Mouse (Mus musculus): ENCODE results near the gene Piwil1. TPM values are rescaled to one million over a fixed set of nuclear protein-coding genes. Genes with fewer than 3 reads are reported as not detected.

Gene Piwil1
- not detected for total RNA-seq (2021)
- polyA plus RNA-seq (2012; rRNA removed) = 0.08 and 0.09 TPM in 2 replicates
- long read RNA-seq = 0 reads

DNA sequence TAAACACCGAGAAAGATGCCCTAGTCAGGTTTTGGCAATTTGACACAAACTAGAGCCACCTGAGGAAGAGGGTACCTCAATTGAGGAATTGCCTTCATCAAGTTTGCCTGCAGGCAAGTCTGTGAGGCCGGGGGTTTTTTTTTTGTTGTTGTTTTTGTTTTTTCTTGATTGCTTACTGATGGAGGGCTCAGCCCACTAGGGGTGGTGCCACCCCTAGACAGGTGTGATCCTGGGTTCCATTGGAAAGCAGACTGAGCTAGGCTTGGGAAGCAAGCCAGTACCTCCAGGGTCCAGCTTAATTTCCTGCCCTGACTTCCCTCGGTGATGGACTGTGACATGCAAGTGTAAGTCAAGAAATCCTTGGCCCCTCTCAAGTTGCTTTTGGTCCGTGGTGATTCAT, at the start of gene Piwil1:
Piwil1 (plus strand) TSS at position 301 of the 400 bp plus-strand sequence.
- TF ChIP-seq POLR2A (IDR thresholded peaks at IDR 0.05; ENCODE audit: insufficient read depth, low read depth, low read length) (no peak), EP300 (IDR thresholded peaks at IDR 0.05; ENCODE audit: insufficient read depth, low read depth, low read length) (no peak), CTCF (IDR thresholded peaks at IDR 0.05) (no peak)
- H3K4me1 ChIP-seq (ENCODE audit: control insufficient read depth, insufficient read depth, low read length) = no peaks in the 10 kb centered on the region
- H3K4me3 ChIP-seq = no peak within 1 kb of the TSS
- DNase-seq = no peak
- H3K79me2 ChIP-seq (replicated peaks; ENCODE audit: control insufficient read depth, insufficient read depth, low read length) = no peaks in the 10 kb centered on the region
- intact Hi-C loops (cut with DNase I) = no loop called here
- no peak within 1 kb of the TSS for H3K27ac ChIP-seq
- no peaks in the 10 kb centered on the region for H3K36me3 ChIP-seq (ENCODE audit: control insufficient read depth, insufficient read depth, low read length)
- no peaks in the 10 kb centered on the region for H3K27me3 ChIP-seq (ENCODE audit: control insufficient read depth, insufficient read depth, low read length)
- H3K9ac ChIP-seq (ENCODE audit: low read depth, low read length) = no peak within 1 kb of the TSS
- 74% methylated on average over 4 of the region's 4 CpGs for WGBS

DNA sequence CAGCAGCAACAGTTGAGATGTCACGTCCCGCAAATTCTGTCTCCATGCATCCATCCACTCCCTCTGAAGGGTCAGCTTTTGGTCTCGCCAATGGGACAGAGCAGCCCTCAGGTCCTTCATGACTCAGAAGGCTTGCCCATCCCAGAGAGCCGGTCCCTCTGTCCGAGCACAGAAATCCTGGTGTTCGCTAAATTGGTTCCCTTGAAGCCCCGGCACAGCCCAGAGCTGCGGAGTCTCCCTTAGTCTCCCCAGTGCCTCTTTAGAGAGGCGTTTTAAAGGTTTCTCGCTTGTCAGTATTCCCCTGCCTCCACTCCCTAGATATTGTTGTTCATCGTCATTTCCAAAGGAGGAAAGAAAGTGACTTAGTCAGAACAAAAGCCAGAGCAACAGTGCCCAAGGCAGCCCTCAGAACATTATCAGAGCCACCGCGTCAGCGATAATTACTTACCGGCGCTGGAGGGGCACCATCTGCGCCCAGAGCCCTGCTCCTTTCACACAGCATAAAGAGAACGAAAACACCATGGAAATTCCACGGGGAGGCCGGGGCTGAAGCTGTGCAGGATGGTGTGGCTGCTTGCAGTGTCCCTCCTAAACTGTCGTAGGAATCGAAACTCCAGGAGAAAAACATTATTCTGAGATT, 45.7 kb upstream of the Piwil1 start:
- Histone ChIP-seq H3K79me2 (replicated peaks; ENCODE audit: control insufficient read depth, insufficient read depth, low read length) (no peaks in the 10 kb centered on the region), H3K9ac (ENCODE audit: low read depth, low read length) (no peak overlapping the region), H3K27ac (no peak overlapping the region), H3K4me1 (ENCODE audit: control insufficient read depth, insufficient read depth, low read length) (no peaks in the 10 kb centered on the region), H3K4me3 (no peak overlapping the region), H3K36me3 (ENCODE audit: control insufficient read depth, insufficient read depth, low read length) (no peaks in the 10 kb centered on the region), H3K27me3 (ENCODE audit: control insufficient read depth, insufficient read depth, low read length) (no peaks in the 10 kb centered on the region; the same call in 1 of the 2 replicates)
- intact Hi-C loops (cut with DNase I) = no loop called here
- no peak for DNase-seq
- 39% methylated on average over 22 of the region's 22 CpGs for WGBS
- no peak for TF ChIP-seq POLR2A (IDR thresholded peaks at IDR 0.05; ENCODE audit: insufficient read depth, low read depth, low read length)
- TF ChIP-seq CTCF (IDR thresholded peaks at IDR 0.05) = no peak
- no peak for TF ChIP-seq EP300 (IDR thresholded peaks at IDR 0.05; ENCODE audit: insufficient read depth, low read depth, low read length)

DNA sequence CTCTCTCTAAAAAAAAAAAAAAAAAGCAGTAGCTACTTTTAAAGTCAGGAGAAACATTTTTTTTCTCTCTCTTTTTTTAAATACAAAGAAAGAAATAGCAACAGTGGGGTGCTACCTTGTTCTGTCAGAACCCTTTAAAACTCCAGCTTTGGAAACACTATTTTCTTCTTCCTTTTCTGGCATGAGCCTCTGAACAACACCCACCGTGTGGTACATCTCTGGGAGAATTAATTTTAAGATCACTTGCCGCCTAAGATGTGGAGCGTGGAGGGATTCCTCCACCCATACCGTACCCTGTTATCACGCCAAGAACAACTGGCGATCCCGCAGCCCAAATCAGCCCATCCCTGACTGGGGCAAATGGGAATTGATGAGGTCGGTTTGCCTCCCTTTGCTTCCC, 42.2 kb upstream of the Piwil1 start:
- no peaks in the 10 kb centered on the region for H3K79me2 ChIP-seq (replicated peaks; ENCODE audit: control insufficient read depth, insufficient read depth, low read length)
- WGBS = 38% methylated on average over 8 of the region's 8 CpGs
- H3K4me3 ChIP-seq = no peak overlapping the region
- DNase-seq = no peak
- intact Hi-C loops (cut with DNase I) = no loop called here
- no peak for TF ChIP-seq EP300 (IDR thresholded peaks at IDR 0.05; ENCODE audit: insufficient read depth, low read depth, low read length)
- TF ChIP-seq POLR2A (IDR thresholded peaks at IDR 0.05; ENCODE audit: insufficient read depth, low read depth, low read length) = no peak
- no peak for TF ChIP-seq CTCF (IDR thresholded peaks at IDR 0.05)
- H3K36me3 ChIP-seq (ENCODE audit: control insufficient read depth, insufficient read depth, low read length) = no peaks in the 10 kb centered on the region
- no peaks in the 10 kb centered on the region for H3K4me1 ChIP-seq (ENCODE audit: control insufficient read depth, insufficient read depth, low read length)
- H3K9ac ChIP-seq (ENCODE audit: low read depth, low read length) = no peak overlapping the region
- no peaks in the 10 kb centered on the region; the same call in 1 of the 2 replicates for H3K27me3 ChIP-seq (ENCODE audit: control insufficient read depth, insufficient read depth, low read length)
- no peak overlapping the region for H3K27ac ChIP-seq

DNA sequence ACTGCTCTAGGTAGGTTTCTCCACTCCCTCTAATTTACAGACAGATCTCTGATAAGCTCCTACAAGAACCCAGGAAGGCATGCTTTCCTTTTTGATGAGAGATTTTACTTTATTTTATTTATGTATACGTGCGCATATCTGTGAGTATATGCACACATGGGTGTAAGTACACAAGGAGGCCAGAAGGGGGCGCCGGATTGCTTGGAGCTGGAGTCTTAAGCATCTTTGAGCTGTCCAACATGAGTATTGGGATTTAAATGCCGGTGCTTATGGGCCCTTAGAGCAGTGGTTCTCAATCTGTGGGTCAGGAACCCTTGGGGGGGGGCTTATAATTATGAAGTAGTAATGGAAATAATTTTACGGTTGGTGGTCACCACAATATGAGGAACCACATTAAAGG, 39.4 kb upstream of the Piwil1 start:
- WGBS = 91% methylated on average over 6 of the region's 6 CpGs
- Histone ChIP-seq H3K9ac (ENCODE audit: low read depth, low read length) (no peak overlapping the region), H3K79me2 (replicated peaks; ENCODE audit: control insufficient read depth, insufficient read depth, low read length) (no peaks in the 10 kb centered on the region), H3K36me3 (ENCODE audit: control insufficient read depth, insufficient read depth, low read length) (no peaks in the 10 kb centered on the region), H3K4me1 (ENCODE audit: control insufficient read depth, insufficient read depth, low read length) (no peaks in the 10 kb centered on the region), H3K27ac (no peak overlapping the region), H3K27me3 (ENCODE audit: control insufficient read depth, insufficient read depth, low read length) (no peaks in the 10 kb centered on the region; the same call in 1 of the 2 replicates), H3K4me3 (no peak overlapping the region)
- intact Hi-C loops (cut with DNase I) = no loop called here
- DNase-seq = no peak
- TF ChIP-seq CTCF (IDR thresholded peaks at IDR 0.05) = no peak
- no peak for TF ChIP-seq EP300 (IDR thresholded peaks at IDR 0.05; ENCODE audit: insufficient read depth, low read depth, low read length)
- no peak for TF ChIP-seq POLR2A (IDR thresholded peaks at IDR 0.05; ENCODE audit: insufficient read depth, low read depth, low read length)

DNA sequence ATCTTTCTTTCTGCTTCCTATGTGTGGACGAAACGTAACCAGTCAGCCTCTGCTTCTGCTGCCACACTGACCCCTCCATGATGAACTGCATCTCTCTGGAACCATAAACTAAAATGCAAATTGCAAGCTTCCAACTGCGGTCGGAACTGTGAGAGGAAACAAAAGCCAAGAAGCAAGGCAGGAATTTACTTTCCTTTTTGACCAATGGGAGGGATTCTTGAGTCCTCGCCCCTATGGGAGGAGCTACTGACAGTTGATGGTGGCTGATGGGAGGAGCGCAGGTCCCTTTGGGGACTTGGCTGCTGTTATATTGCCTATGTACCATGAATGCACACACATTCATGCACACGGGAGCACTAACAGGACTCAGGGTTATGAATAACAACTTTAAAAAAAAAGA, 38.3 kb upstream of the Piwil1 start:
- Histone ChIP-seq H3K79me2 (replicated peaks; ENCODE audit: control insufficient read depth, insufficient read depth, low read length) (no peaks in the 10 kb centered on the region), H3K27me3 (ENCODE audit: control insufficient read depth, insufficient read depth, low read length) (no peaks in the 10 kb centered on the region; the same call in 1 of the 2 replicates), H3K27ac (no peak overlapping the region), H3K4me1 (ENCODE audit: control insufficient read depth, insufficient read depth, low read length) (no peaks in the 10 kb centered on the region), H3K36me3 (ENCODE audit: control insufficient read depth, insufficient read depth, low read length) (no peaks in the 10 kb centered on the region), H3K9ac (ENCODE audit: low read depth, low read length) (no peak overlapping the region), H3K4me3 (no peak overlapping the region)
- 74% methylated on average over 7 of the region's 7 CpGs for WGBS
- TF ChIP-seq CTCF (IDR thresholded peaks at IDR 0.05) (no peak), POLR2A (IDR thresholded peaks at IDR 0.05; ENCODE audit: insufficient read depth, low read depth, low read length) (no peak), EP300 (IDR thresholded peaks at IDR 0.05; ENCODE audit: insufficient read depth, low read depth, low read length) (no peak)
- intact Hi-C loops (cut with DNase I) = no loop called here
- no peak for DNase-seq

DNA sequence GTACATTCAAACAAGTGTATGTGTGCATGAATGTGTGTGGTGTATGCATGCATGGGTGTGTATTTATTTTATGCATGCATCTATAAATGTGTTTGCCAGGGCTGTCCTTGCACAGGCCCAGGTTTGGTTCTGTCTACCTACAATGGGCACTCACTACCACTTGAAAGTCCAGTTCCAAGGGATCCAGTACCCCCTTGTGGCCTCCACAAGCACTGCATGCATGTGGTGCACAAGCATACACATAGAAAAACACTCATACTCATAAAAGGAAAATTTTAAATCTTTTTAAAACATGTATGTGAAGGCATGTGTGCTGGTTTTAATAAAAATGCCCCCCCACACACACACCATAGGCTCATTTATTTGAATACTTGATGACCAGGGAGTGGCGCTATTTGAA, 37.3 kb upstream of the Piwil1 start:
- WGBS = 81% methylated on average over 1 of the region's 1 CpGs
- Histone ChIP-seq H3K27me3 (ENCODE audit: control insufficient read depth, insufficient read depth, low read length) (no peaks in the 10 kb centered on the region), H3K4me3 (no peak overlapping the region), H3K36me3 (ENCODE audit: control insufficient read depth, insufficient read depth, low read length) (no peaks in the 10 kb centered on the region), H3K9ac (ENCODE audit: low read depth, low read length) (no peak overlapping the region), H3K4me1 (ENCODE audit: control insufficient read depth, insufficient read depth, low read length) (no peaks in the 10 kb centered on the region), H3K27ac (no peak overlapping the region), H3K79me2 (replicated peaks; ENCODE audit: control insufficient read depth, insufficient read depth, low read length) (no peaks in the 10 kb centered on the region)
- no peak for DNase-seq
- TF ChIP-seq POLR2A (IDR thresholded peaks at IDR 0.05; ENCODE audit: insufficient read depth, low read depth, low read length) = no peak
- peak; percentile 25; the same call in 1 of the 2 replicates for TF ChIP-seq CTCF (IDR thresholded peaks at IDR 0.05)
- intact Hi-C loops (cut with DNase I) = no loop called here

Measured in heart, adult 2 months (tissue).